Mouse (Mus musculus): ENCODE results near the gene Gps2. TPM values are rescaled to one million over a fixed set of nuclear protein-coding genes. Genes with fewer than 3 reads are reported as not detected.

Gps2 gene
- 69.2 and 79.9 TPM in 2 replicates for polyA plus RNA-seq (2012; rRNA removed)

DNA sequence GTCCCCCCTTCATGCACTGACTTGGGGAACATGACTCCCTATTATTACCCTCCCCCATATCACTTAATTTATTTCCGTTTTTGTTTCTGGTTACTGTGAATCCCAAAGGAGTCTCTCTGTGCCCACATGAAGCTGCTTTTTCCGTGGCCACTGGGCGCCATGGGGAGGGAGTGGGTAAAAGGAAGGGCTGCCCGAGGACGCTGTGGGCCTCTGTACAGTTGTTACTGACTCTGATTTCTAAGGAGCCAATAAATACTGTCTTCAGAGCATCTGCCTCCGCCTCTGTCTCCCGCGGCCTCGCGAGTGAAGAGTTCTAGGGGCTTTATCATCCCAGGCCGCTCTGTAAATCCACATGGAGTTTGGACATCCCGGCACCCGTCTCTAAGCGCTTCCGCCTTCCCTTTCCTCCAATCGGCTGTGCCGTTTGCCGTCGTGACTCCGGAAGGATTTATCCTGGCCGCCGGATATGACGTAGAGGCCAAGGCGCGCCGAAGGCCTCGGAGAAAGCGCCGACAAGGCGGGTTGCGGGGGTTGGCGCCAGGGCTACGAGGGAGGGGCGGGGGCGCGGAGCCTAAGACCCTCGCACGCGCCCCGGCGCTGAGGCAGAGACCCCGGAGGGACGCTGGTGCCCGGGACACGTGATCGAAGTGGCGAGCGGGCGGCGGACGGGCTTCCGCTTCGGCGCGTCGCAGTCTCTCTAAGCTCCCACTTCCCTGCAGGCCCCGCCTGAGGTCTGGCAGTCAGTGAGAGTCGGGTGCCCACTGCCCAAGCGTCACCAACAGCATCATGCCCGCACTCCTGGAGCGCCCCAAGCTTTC lies at the start of gene Gps2:
TSS of gene Gps2 (plus strand) at position 335 of the 818 bp plus-strand sequence.
- WGBS, result under 1% methylated on average over 61 of the region's 61 CpGs
- peak; percentile 80 for DNase-seq (ENCODE audit: low read depth, low spot score)

DNA sequence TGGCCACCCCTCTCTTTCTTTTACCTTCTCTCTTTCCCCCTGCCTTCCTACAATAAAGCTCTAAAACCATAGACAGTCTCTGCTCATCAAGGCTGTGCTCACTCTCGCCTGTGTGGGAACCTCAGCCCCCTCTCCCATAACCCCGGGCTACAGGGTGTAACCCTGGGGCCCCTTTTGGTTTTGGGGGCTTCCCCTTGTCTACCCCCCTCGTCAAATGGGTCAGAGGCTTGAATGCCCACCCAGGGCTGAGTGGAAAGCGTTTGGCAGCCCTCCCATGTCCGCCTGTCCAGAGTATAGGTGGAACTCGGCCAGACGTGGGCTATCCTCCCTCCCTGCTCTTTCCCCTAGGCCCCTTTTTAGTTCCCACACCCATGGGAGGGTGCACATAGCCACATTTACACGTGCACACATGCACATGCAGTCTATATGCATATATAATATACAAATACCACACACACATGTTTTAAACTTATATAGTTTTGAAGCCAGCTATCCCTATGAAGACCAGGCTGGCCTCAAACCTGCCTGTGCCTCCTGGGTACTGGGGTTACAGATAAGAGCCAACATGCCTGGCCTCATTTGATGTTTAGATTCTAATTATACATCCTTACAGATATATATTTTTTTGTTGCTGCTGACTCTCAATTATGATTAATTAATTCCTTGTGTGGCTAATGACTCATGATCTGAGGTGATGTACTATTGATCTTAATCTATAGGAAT lies 49.4 kb upstream of the Gps2 start:
- no peak for DNase-seq (ENCODE audit: low read depth, low spot score)
- 48% methylated on average over 8 of the region's 8 CpGs for WGBS

DNA sequence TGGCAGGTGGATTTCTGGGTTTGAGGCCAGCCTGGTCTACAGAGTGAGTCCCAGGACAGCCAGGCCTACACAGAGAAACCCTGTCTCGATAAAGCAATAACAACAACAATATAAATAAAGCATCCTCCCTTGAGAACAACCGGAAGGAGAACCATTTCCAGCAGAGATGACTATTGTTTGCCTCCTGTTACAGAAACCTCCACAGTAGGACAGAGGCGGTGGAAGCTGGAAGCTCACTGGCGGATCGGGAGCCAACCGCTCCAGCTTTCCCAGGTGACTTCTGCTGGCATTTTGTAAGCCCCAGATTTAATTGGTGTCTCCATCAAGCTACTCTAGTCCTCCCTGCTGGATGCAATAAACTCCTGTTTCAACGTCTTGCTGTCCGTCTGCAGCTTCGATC lies 48.1 kb upstream of the Gps2 start:
- 75% methylated on average over 9 of the region's 9 CpGs for WGBS
- no peak for DNase-seq (ENCODE audit: low read depth, low spot score)

DNA sequence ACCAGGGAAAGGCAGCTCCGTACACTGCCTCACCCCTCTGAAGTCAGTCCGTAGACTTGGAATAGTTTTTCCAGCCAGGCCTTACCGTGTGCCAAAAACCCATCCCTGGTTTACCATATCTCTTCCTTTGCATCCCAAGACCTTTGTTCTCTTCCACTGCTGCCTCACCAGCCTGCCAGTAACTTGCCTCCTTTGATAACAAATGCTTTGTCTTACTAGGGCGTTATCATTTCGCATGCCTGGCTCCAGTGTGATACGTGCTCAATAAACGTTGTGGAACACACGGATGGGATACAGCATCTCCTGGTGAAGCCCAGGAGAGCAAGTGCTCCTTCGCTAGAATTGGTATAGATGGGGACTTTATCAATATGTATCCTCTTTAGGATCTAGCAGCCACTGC lies 46.4 kb upstream of the Gps2 start:
- WGBS, result 63% methylated on average over 9 of the region's 9 CpGs
- no peak for DNase-seq (ENCODE audit: low read depth, low spot score)

DNA sequence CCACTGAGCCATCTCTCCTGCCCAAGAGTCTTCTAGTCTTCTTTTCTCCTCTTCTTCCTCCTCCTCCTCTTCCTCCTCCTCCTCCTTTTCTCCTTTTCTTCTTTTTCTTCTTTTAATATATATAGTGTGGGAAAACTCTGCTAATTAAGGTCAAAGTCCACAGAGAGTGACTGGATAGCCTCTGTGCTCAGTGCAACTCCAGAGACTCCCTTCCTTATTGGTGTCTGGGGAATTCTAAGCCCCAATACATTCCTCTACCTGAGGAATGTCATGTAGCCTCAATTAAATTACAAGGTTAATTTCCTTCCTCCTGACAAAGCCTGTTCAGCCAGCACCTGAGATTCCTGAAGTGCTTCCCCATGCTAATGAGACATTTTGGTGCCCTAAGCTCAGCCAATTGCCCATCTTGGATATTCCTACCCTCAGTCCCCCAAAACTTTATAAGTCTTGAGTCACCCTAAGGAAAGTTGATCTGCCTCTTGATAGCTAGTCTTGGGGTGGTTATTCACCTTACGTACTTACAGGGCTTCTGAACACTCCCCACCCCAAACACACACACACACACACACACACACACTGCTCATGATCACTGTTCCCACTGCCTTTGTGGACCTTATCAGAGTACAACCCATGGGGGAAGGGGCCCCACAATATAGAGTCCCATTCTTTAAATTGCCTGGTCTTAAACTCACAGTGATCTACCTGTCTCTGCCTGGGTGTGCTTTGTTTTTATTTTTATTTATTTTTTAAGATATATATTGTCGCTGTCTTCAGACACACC lies 43.2 kb upstream of the Gps2 start:
- 73% methylated on average over 2 of the region's 2 CpGs for WGBS
- DNase-seq (ENCODE audit: low read depth, low spot score), result no peak

DNA sequence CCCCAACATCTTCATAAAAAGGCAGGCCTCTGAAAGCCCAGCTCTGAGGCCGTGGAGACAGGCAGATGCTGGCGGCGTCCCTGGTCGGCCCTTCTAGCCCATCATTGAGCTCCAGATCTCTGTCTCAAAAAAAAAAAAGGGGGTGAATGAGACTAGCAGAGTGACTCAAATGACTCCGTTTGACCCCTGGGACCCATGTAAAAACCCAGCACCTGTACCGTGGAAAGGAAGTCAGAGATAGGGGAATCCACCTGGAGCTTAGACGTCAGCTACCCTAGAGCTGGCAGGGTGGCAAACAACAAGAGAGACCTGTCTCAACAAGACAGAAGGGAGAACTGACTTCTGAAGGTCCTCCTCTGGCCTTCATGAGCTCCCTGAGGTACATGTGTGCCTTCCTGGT lies 41.9 kb upstream of the Gps2 start:
- DNase-seq (ENCODE audit: low read depth, low spot score), result no peak
- WGBS, result 86% methylated on average over 7 of the region's 7 CpGs

DNA sequence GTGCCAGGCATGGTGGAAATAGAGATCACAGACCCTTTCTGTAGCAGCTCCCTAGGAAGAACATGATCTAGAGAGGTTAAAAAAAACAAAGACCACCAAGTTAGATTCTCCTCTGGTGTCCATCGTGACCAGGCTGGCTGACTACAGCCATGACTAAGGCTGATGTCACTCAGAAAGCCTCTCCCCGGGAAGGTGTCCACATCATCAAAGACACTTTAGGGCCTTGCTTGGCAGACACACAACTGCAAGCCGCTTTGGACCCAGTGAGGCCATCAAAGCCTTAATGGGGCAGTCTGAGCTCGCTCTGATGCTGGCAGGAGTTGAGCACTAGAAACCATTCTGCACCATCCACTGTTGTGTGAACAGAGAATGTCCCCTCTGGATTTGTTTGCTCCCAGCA lies 41.2 kb upstream of the Gps2 start:
- no peak for DNase-seq (ENCODE audit: low read depth, low spot score)
- 81% methylated on average over 4 of the region's 4 CpGs for WGBS

DNA sequence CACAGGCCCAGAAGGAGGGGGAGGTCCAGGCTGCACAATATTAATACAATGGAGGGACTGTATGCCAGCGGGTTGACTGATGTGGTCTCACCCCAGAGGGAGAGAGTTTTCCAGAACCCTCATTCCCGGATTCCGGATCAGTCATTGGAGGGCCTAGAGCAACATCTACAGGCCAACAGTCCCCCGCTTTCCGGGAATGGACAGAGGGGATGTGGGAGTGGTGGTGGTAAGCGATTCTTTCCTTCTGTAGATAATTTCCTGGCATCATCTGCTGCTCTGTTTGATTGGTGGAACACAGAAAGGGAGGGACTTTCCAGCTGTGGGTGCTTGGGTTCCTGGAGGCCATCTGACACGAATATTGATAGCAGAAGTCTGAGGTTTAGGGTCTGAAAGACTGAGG lies 37.5 kb upstream of the Gps2 start:
- DNase-seq (ENCODE audit: low read depth, low spot score), result no peak
- WGBS, result 47% methylated on average over 7 of the region's 7 CpGs

DNA sequence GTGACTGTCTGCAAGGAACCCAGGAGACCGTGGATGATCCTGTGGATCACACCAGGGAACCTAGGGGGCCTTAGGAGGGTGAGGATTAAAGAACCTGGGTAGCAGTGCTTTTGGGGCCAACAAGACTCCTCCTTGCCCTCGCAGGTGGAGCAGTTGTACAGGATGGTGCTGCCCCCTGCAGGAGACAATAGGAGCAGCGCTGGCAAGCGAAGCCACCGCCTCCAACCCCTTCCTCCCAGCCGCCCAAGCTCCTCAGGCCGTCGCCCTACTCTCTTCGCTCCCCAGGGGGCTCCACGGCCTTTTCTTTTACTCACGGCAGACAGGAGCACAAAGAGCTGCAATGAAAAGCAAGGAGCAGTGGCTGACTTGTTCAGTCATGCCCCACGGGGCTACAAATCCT lies 36.8 kb upstream of the Gps2 start:
- no peak for DNase-seq (ENCODE audit: low read depth, low spot score)
- WGBS, result 3% methylated on average over 12 of the region's 12 CpGs

DNA sequence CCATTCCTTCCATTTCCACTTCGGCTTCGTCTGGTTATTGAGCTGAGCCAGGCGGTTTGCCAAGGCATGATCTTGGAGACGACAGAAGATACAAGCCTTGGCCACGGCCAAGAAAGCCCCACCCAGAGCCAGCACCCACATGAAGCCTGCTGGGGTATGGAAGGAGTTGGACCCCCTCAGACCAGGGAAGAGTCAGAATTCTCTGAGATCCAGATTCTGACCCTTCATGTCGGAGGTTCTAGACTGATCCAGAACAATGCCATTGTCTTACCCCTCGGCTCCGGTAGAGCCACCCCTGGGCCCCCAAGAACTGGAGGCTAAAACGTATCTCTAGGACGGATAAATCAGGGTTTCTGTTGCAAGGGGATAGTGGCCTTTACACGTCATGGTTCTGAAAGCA lies 35.8 kb upstream of the Gps2 start, which contains the start of gene Tmem95:
TSS of gene Tmem95 (minus strand) at position 141 of the 400 bp plus-strand sequence.
- no peak for DNase-seq (ENCODE audit: low read depth, low spot score)
- WGBS, result 79% methylated on average over 11 of the region's 11 CpGs

DNA sequence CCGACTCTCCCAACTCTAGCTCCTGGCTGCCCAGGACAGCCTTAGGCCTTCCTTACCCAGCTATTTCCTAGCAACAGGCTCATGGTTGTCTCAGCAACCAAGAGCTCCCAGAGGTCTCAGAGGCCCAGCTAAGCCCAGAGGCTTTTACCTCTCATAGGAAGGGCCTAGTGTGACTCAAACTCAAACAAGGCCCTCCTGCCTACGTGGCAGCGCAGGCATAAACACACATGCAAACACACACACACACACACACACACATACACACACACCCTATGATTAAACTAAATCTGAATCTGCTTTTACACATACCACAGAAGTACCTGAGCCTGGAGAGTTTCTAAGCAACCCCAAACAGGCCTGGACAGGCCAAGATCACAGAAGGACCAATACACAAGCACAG lies 35.3 kb upstream of the Gps2 start:
- DNase-seq (ENCODE audit: low read depth, low spot score), result no peak

DNA sequence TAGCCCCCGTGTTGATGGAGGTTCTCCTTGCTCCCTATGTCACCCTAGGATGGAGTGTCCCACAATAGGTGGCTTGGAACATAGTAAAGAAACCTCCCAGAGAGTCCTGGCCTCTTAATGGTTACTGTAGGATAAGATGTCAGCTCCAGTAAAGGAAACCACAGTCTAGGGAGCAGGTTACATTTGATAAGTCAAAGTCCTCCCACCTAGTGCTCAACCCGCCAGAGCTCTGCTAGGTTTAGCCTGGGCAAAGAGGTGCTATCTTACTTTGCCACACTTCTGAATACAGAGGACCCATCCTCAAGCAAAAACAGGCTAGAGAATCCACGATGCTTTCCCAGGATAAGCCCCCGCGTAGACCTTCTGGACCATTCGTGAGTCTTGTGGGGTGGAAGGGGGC lies 34.7 kb upstream of the Gps2 start:
- DNase-seq (ENCODE audit: low read depth, low spot score), result no peak
- WGBS, result 82% methylated on average over 6 of the region's 6 CpGs

More for the DNA sequence above, 35.3 kb upstream of the Gps2 start:
- WGBS, result 77% methylated on average over 3 of the region's 3 CpGs

DNA sequence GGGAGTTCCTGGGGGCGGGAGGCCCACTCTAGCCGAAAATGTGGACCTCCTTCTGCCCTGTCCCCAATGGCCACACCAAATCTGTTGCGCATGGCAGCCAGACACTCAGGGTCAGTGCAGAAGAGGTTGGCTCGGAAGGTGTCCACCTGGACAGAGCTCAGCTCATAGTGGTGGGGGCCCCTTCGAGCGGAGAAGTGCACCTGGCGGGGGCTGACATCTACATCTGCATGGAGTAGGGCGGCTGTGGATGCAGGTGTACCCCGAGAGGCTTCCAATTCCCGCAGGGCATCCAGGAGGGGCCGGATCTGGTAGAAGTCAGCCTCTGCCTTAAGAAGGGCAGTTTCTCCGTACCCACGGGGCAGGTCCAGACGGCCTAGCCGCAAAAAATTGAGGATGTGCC lies 34.0 kb upstream of the Gps2 start:
- no peak for DNase-seq (ENCODE audit: low read depth, low spot score)
- 36% methylated on average over 15 of the region's 15 CpGs for WGBS

DNA sequence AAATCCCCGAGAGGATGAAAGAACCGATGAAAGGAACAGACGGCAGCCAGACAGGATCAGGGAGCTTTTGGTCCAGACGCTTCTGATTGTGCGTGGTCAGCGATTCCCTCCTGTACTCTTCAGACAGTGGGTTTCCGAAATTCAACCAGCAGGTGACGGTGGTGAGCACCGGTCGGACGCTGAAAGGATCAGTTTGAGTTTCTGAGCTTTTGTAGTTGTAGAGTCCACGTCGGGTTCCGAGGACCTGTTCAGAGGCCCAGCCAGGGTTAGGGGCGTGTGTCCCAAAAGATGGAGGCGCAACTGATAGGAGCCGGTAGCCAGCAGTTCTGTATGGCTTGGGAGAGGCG lies 33.2 kb upstream of the Gps2 start:
- no peak for DNase-seq (ENCODE audit: low read depth, low spot score)
- WGBS, result under 1% methylated on average over 18 of the region's 18 CpGs

DNA sequence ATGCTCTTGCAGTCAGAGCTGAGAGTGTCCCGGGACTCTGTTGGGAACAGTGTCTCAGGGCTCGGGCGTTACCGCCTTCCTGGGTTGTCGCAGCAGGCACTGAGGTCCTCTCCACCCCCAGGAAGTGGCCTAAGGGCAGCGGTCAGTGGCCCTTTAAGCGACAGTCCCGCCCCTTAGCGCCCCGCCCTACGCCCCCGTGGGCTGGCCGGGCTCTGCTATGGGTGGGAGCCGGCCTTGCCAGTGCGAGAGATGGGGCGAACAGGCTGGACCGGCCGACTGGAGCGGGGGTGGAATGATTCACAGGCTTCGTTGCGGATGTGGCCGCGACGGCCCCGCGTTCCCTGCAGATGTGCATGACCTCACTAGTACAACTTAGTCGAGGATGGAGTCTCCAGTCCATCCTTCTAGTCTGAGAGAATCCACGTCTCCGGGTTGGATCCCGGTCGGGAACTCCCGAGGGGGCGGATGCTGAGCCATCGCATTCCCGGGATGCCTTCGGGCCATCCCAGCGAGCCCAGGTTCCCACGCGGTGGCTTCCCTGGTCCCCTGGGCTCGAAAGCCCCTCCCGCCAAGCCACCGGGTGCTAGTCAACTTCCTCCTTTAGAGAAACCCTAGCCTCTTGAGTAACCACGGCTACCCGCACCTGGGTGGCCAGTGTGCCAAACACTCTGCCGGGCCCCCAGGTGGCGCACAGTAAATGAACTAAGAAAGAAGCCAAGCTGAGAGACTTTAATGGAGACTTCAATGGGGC lies 32.7 kb upstream of the Gps2 start, which contains the start of gene Kctd11:
TSS of gene Kctd11 (minus strand) at position 554 of the 751 bp plus-strand sequence.
- WGBS, result under 1% methylated on average over 46 of the region's 46 CpGs
- DNase-seq (ENCODE audit: low read depth, low spot score), result no peak

DNA sequence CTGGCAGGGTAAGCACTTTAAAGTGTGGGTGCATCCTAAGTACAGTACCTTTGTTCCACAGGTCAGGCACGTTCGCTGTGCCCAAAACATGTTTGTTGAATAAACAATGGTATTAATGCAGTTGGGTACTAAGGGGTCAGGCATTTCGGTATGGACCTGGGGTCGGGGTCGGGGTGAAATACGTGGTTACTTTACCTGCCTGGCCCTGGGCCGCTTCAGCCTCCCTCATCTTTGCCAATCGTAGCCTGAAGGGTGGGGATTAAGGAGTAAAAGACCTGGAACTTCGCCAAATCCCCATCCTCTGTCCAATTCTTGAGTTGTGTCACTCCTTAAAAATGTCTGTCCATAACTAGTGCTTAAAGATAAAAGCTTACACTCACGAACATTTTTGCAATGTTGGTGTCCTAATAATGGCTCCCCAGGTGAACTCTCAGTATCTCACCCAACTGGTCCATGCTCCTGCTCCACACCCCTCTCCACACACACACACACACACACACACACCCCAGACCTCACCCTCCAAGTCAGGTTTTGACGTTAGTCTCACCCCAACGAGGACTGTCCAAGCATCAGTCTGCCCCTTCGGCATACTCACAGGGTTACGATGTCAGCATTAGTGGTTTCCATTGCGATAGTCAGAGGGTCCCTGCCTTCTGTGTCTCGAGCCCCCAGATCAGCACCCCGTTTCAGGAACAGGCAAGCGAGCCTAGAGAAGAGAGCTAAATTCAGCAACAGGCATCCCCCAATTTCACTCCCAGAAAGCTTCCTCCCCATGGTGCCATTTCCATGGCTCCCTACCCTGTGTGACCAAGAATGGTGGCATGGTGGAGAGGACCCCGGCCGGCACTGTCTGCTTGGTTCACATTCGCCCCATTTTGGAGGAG lies 31.7 kb upstream of the Gps2 start:
- 53% methylated on average over 21 of the region's 21 CpGs for WGBS
- no peak for DNase-seq (ENCODE audit: low read depth, low spot score)

DNA sequence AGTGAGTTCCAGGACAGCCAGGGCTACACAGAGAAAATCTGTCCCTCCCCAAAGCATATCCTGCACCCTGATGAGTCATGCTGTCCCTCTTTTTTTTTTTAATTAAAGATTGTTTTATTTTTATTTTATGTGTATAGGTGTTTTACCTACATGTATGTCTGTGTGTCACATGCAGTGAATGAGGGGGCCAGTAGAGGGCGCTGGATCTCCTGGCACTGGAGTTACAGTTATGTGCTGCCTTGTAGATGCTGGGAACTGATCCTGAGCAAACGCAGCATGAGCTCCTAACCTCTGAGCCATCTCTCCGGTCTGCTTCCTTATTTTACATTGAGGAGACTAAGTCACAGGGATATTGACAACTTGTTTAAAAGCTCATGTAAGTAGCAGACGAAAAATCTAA lies 30.6 kb upstream of the Gps2 start:
- DNase-seq (ENCODE audit: low read depth, low spot score), result no peak

DNA sequence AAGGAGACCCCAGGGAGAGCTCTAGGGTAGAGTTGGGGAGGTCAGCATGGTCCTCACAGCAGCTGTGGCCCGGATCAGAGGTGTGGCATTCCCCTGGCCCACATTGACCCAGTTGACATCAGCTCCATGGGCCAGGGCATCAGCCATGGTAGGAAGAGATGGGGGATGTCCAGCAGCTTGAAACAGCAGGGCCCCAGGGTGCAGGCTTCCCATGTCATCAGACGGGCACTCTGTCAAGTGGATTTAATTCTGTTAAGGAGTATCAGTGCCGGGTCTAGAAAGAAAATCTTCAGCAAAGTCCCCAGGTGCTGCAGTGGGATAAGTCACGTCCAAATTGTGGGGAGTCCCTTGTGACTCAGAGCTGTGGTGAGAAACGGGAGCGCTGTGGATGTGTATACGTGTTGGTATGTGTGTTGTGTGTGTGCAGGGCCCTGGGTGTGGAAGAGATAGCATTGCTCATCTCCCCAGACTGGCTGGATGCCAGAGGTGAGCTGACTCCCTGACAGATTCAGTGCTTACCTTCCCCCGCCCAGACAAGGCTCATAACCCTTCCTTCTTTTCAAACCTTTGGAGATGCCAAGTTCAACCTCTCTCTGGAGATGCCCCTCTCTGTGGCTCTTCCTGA lies 30.0 kb upstream of the Gps2 start:
- DNase-seq (ENCODE audit: low read depth, low spot score), result no peak
- WGBS, result 71% methylated on average over 8 of the region's 8 CpGs

More for the DNA sequence above, 30.6 kb upstream of the Gps2 start:
- 71% methylated on average over 4 of the region's 4 CpGs for WGBS

Data from large intestine, adult 2 months (tissue).